8 mouse cellular contexts compared by ENCODE assay signal in genomic region chr19:60608766-60609165, GRCm38 (mm10).
DNase-seq lines count a peak whose midpoint lies in the region.

No protein-coding gene starts in this region.

- DNase-seq in cerebellum, postnatal 10 days, result peak; percentile 36 to 39
- no peak for DNase-seq in cerebellum, adult 11 months
- peak; percentile 16 for DNase-seq in retina, embryonic 14.5 days (ENCODE audit: low spot score)
- DNase-seq in retina, postnatal 1 day, result no peak
- DNase-seq in c-Kit-negative CD71-positive TER-119-positive erythroid progenitor cells, embryonic 14.5 days (ENCODE audit: low read depth, low spot score), result peak; percentile 3
- peak; percentile 60 for DNase-seq in kidney, postnatal 14 days
- DNase-seq in spleen, postnatal 4 days (ENCODE audit: low spot score in 2 of 2), result peak; percentile 22 to 68
- no peak for DNase-seq in frontal cortex, postnatal 10 days (ENCODE audit: low spot score in 2 of 2)

Comparison
In these comparisons a context has a peak if more than half of its experiments do, and no peak if none do; other contexts are left out.
1. DNase-seq: peak in cerebellum, postnatal 10 days (2 of 2), retina, embryonic 14.5 days (single experiment), c-Kit-negative CD71-positive TER-119-positive erythroid progenitor cells, embryonic 14.5 days (single experiment), kidney, postnatal 14 days (single experiment) and spleen, postnatal 4 days (2 of 2); none in cerebellum, adult 11 months (single experiment), retina, postnatal 1 day (single experiment) and frontal cortex, postnatal 10 days (0 of 2).